Mouse (Mus musculus) embryonic facial prominence, embryonic 11.5 days (tissue): ENCODE data around the gene Ralgps1. TPM values are rescaled to one million over a fixed set of nuclear protein-coding genes. Genes with fewer than 3 reads are reported as not detected.
"Not testable (repeated sequence)": the region's sequence is repeated elsewhere in the genome, so short reads cannot be mapped to it uniquely, and the experiment has no call there.

ENCODE experiments used
- ATAC-seq: fragments of 200-750 bp; cut with Nextera tagmentation; replicated peaks from 2 replicates; pipeline ENCODE4 v1.8.0; 2017; ENCODE audit warnings: low read depth; ENCODE audit not compliant: insufficient number of reproducible peaks, low FRiP score, low TSS enrichment
- DNase-seq: peaks from one replicate; pipeline ENCODE4 v3.0.0-alpha.2; 2015; ENCODE audit warnings: low spot score
- H3K27ac ChIP-seq: fragments of 300-500 bp; sonication (generic); replicated peaks from 2 replicates; pipeline ENCODE4 v1.5.1; 2014; ENCODE audit warnings: mild to moderate bottlenecking, low read depth, low read length, control low read depth
- H3K27me3 ChIP-seq: fragments of 300-500 bp; sonication (generic); 2 replicates; pipeline ENCODE4 v1.6.1; 2014; ENCODE audit warnings: mild to moderate bottlenecking, low read length, moderate library complexity, mixed read lengths; ENCODE audit not compliant: control insufficient read depth, insufficient read depth
- H3K36me3 ChIP-seq: fragments of 300-500 bp; sonication (generic); replicated peaks from 2 replicates; pipeline ENCODE4 v1.6.1; 2014; ENCODE audit warnings: low read depth, mild to moderate bottlenecking, low read length, moderate library complexity, mixed read lengths; ENCODE audit not compliant: control insufficient read depth, insufficient read depth
- H3K4me1 ChIP-seq: fragments of 300-500 bp; sonication (generic); 2 replicates; pipeline ENCODE4 v1.6.1; 2014; ENCODE audit warnings: low read length, mixed read lengths; ENCODE audit not compliant: control insufficient read depth, insufficient read depth
- H3K4me2 ChIP-seq: fragments of 300-500 bp; sonication (generic); 2 replicates; pipeline ENCODE4 v1.6.1; 2014; ENCODE audit warnings: low read depth, mild to moderate bottlenecking, control low read depth, low read length, moderate library complexity
- H3K4me3 ChIP-seq: fragments of 300-500 bp; sonication (generic); 2 replicates; pipeline ENCODE4 v1.5.1; 2014; ENCODE audit warnings: low read depth, low read length, control low read depth
- H3K9ac ChIP-seq: fragments of 300-500 bp; sonication (generic); replicated peaks from 2 replicates; pipeline ENCODE4 v1.6.1; 2014; ENCODE audit warnings: mild to moderate bottlenecking, control low read depth, low read length
- H3K9me3 ChIP-seq: fragments of 300-500 bp; sonication (generic); replicated peaks from 2 replicates; pipeline ENCODE4 v1.6.1; 2016; ENCODE audit warnings: mild to moderate bottlenecking, low read length, inconsistent platforms, mixed read lengths; ENCODE audit not compliant: control insufficient read depth
- WGBS: fragments of 180-500 bp; shearing (Covaris S2); extraction: QIAGEN DNeasy Blood & Tissue Kit; methylation state at CpG from one replicate; pipeline ENCODE4 v1.1.7; 2014; 5-methylcytosine and 5-hydroxymethylcytosine counted together
- polyA plus RNA-seq: library from polyadenylated mRNA; unstranded; fragments of >200 nt; fragmentation: Nextera tagmentation; extraction: Ambion mirVana; gene quantifications from 2 replicates; pipeline ENCODE4 v1.2.1, GENCODE M21; 2014

Ralgps1 gene
- polyA plus RNA-seq, 1 experiment from 2014 or later = 3.9 TPM

DNA sequence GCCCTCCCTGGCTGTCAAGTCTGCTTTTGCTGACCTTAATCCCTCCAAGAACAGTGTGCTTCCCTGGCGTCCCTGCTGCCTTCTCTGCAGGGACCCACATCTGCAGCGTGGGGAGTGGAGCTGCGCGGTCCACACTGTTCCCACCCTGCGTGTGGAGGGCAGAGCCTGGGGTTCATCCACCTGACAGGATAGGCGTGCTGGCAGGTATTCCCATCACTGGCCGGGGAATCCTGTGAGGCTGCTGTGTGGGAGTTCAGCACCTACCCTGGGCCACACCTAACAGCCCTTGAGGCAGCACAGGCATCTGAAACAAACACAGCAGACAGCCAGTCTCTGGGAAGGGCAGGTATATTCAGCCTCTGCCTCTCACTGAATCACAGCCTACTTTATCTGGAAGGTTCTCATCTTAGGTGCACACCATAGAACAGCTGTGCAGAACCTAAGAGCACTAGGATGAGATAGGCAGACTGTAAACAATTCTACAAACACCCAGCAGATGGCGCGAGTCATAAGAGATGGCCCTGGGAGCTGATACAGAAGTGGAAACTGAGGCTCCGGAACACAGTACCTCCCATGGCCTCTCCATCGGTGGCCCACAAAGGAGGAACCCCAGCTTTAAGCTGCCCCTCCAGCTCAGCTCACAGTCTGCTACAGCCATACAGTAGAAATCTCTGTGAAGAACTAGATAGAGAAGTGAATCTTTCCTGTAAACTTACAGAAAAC is 152.2 kb downstream of the Ralgps1 start:
- peak; percentile 53 for DNase-seq
- H3K9ac ChIP-seq = no peak overlapping the region

GRCm38 (mm10) chr2:33217425-33217794 is 153.9 kb downstream of the Ralgps1 start:
- Histone ChIP-seq H3K4me3 (peak overlapping the region; percentile 75; the same call in 1 of the 2 replicates), H3K4me2 (peak overlapping the region; percentile 87), H3K9ac (peak overlapping the region; percentile 86), H3K4me1 (peaks cover 9% of the 10 kb centered on the region), H3K27me3 (no peaks in the 10 kb centered on the region), H3K27ac (no peak overlapping the region), H3K9me3 (no peaks in the 10 kb centered on the region), H3K36me3 (no peaks in the 10 kb centered on the region; the same call in 1 of the 2 replicates)
- WGBS = 54% methylated on average over 3 of the region's 3 CpGs
- ATAC-seq (no peak), DNase-seq (no peak)

More for the DNA sequence above, 152.2 kb downstream of the Ralgps1 start:
- H3K4me1 ChIP-seq = peaks cover 9% of the 10 kb centered on the region
- H3K36me3 ChIP-seq = no peaks in the 10 kb centered on the region; the same call in 1 of the 2 replicates
- no peak overlapping the region for H3K4me2 ChIP-seq
- H3K27me3 ChIP-seq = no peaks in the 10 kb centered on the region
- ATAC-seq = no peak
- 72% methylated on average over 11 of the region's 11 CpGs for WGBS
- no peak overlapping the region for H3K27ac ChIP-seq
- H3K9me3 ChIP-seq = no peaks in the 10 kb centered on the region
- H3K4me3 ChIP-seq = no peak overlapping the region

- H3K4me2 ChIP-seq = peak overlapping the region; percentile 87
- H3K9me3 ChIP-seq = no peaks in the 10 kb centered on the region
- peak overlapping the region; percentile 88; the same call in 1 of the 2 replicates for H3K27ac ChIP-seq
- H3K27me3 ChIP-seq = no peaks in the 10 kb centered on the region
- DNase-seq (peak; percentile 41), ATAC-seq (0 out of 2 replicates have a peak, but pooled peaks have one; percentile 1)
- H3K36me3 ChIP-seq = no peaks in the 10 kb centered on the region; the same call in 1 of the 2 replicates
- WGBS = 9% methylated on average over 18 of the region's 18 CpGs
- peaks cover 9% of the 10 kb centered on the region for H3K4me1 ChIP-seq
- H3K9ac ChIP-seq = peak overlapping the region; percentile 86
- peak overlapping the region; percentile 75 for H3K4me3 ChIP-seq
These were observed 154.5 kb downstream of the Ralgps1 start for GRCm38 (mm10) chr2:33216645-33217424.

GRCm38 (mm10) chr2:33215700-33216509 is 155.4 kb downstream of the Ralgps1 start, which contains the start of gene Angptl2:
Gene Angptl2 (plus strand): TSS chr2:33216069.
- peak within 1 kb of the TSS; percentile 86 for H3K9ac ChIP-seq
- H3K9me3 ChIP-seq = no peaks in the 10 kb centered on the region
- H3K4me1 ChIP-seq = peaks cover 9% of the 10 kb centered on the region
- peak within 1 kb of the TSS; percentile 75 for H3K4me3 ChIP-seq
- H3K27ac ChIP-seq = peak within 1 kb of the TSS; percentile 88
- DNase-seq = peak; percentile 97
- H3K27me3 ChIP-seq = no peaks in the 10 kb centered on the region
- under 1% methylated on average over 22 of the region's 22 CpGs for WGBS
- peak; percentile 94 for ATAC-seq
- peak within 1 kb of the TSS; percentile 87 for H3K4me2 ChIP-seq
- no peaks in the 10 kb centered on the region for H3K36me3 ChIP-seq

DNA sequence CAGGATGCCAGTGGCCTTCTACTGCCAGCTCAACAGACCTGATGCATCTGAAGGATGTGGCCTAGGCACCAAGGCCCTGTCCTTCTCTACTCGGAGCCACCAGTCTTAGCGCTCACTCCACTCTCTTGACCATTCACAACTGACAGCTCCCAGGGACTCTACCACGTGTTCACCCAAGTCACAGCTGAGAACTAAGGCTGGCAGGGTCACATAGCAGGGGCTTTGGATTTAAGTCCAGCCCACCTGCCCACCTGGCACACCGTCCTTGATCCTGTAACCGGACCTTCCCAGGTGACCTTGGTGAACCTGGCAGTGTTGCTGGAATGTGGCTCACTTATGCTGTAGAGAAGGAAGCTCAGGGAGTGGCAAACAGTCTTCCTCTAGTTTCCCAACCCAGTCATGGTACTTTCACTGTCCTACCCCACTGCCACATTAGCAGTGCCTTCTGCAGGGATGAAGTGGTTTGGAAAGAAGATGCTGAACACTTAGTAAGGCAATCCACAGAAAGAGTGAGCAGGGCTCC is 156.0 kb downstream of the Ralgps1 start:
- DNase-seq = no peak
- Histone ChIP-seq H3K36me3 (no peaks in the 10 kb centered on the region), H3K4me1 (peaks cover 9% of the 10 kb centered on the region)

DNA sequence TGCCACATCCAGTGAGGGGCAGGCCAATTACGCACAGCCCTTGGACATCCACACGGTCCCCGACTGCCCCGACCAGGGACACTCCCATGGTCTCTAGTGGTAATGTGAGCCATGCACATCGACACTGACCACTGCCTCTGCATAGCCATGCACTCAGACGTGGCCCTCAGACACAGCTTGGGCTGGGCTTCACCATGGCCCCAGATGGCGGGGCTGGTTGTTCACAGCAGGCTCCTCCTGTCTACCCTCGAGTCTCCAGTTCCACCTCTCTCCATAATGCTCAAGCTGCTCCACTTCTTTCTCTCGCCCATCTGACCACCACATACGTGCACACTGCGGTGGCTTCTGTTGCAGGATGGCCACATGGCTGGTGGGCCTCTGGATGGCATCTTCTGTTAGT is 160.0 kb downstream of the Ralgps1 start:
- 74% methylated on average over 11 of the region's 11 CpGs for WGBS
- H3K4me1 ChIP-seq = not testable (repeated sequence)

More for the DNA sequence above, 156.0 kb downstream of the Ralgps1 start:
- WGBS = 65% methylated on average over 5 of the region's 5 CpGs
- Histone ChIP-seq H3K4me2 (peak overlapping the region; percentile 87), H3K27ac (peak overlapping the region; percentile 14), H3K4me3 (peak overlapping the region; percentile 75; the same call in 1 of the 2 replicates), H3K27me3 (no peaks in the 10 kb centered on the region), H3K9me3 (no peaks in the 10 kb centered on the region), H3K9ac (no peak overlapping the region; the same call in none of the 2 replicates)
- no peak; the same call in 1 of the 2 replicates for ATAC-seq

DNA sequence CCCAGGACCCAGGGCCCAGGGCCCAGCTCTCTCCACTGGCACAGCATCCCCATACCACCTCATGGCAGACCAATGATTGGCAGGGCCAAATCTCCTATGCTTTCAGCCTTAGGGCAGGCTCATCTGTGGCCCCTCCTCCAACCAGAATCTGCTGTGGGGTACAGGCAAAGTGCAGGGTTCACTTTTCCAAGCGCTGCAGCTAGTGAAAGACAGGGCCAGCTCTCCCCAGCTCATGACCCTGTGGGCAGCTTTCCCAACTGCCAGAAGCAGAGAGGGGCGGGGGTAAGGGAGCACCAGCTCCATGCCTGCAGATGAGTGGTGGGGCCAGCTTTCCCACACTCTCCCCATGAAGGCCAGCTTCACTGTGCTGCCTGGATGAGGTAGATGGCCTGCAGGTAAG is 160.4 kb downstream of the Ralgps1 start:
- Histone ChIP-seq H3K9me3 (no peaks in the 10 kb centered on the region), H3K9ac (no peak overlapping the region), H3K27me3 (no peaks in the 10 kb centered on the region; the same call in 1 of the 2 replicates), H3K36me3 (no peaks in the 10 kb centered on the region), H3K4me2 (no peak overlapping the region), H3K27ac (no peak overlapping the region), H3K4me3 (no peak overlapping the region), H3K4me1 (peaks cover 3% of the 10 kb centered on the region)
- DNase-seq = no peak
- WGBS = 71% methylated on average over 2 of the region's 2 CpGs
- no peak for ATAC-seq

More for the DNA sequence above, 160.0 kb downstream of the Ralgps1 start:
- H3K27me3 ChIP-seq, H3K9ac ChIP-seq, H3K27ac ChIP-seq, H3K4me3 ChIP-seq, ATAC-seq, DNase-seq, H3K36me3 ChIP-seq, H3K4me2 ChIP-seq, H3K9me3 ChIP-seq: not testable (repeated sequence)
